Mouse (Mus musculus) cerebral cortex, adult 2 months (tissue): ENCODE measurements around the gene Wdr41.

Experiments used
- WGBS: fragments of 180-500 bp; shearing (Covaris S2); methylation state at CpG from one replicate; pipeline ENCODE4 v1.1.7; 2018; 5-methylcytosine and 5-hydroxymethylcytosine counted together

Wdr41 gene

GRCm38 (mm10) chr13:94976219-94977186, at the start of gene Wdr41:
Wdr41 (plus strand) TSS chr13:94976344.
- 1% methylated on average over 68 of the region's 68 CpGs for WGBS

- WGBS: 76% methylated on average over 3 of the region's 3 CpGs
These were observed 48.1 kb upstream of the Wdr41 start for GRCm38 (mm10) chr13:94928086-94928485.

- 62% methylated on average over 5 of the region's 5 CpGs for WGBS
These were observed 37.7 kb upstream of the Wdr41 start for GRCm38 (mm10) chr13:94938418-94938817.

- WGBS: 79% methylated on average over 5 of the region's 5 CpGs
These were observed 36.0 kb upstream of the Wdr41 start for GRCm38 (mm10) chr13:94940104-94940503.

GRCm38 (mm10) chr13:94941230-94941629, 34.9 kb upstream of the Wdr41 start:
- WGBS: 15% methylated on average over 4 of the region's 4 CpGs

- 72% methylated on average over 6 of the region's 6 CpGs for WGBS
These were observed 20.2 kb upstream of the Wdr41 start for GRCm38 (mm10) chr13:94955941-94956340.

- 51% methylated on average over 1 of the region's 1 CpGs for WGBS
These were observed 18.2 kb upstream of the Wdr41 start for GRCm38 (mm10) chr13:94957965-94958364.

GRCm38 (mm10) chr13:94969992-94970553, 6.1 kb upstream of the Wdr41 start:
- WGBS: 51% methylated on average over 9 of the region's 9 CpGs

- 6% methylated on average over 9 of the region's 9 CpGs for WGBS
These were observed 321 bp upstream of the Wdr41 start for GRCm38 (mm10) chr13:94975828-94976218.

GRCm38 (mm10) chr13:94979081-94979480, 2.9 kb downstream of the Wdr41 start:
- WGBS: 62% methylated on average over 7 of the region's 7 CpGs

- WGBS: 78% methylated on average over 5 of the region's 5 CpGs
These were observed 14.4 kb downstream of the Wdr41 start for GRCm38 (mm10) chr13:94990516-94990915.

- 87% methylated on average over 8 of the region's 8 CpGs for WGBS
These were observed 31.1 kb downstream of the Wdr41 start for GRCm38 (mm10) chr13:95007281-95007680.

- 67% methylated on average over 7 of the region's 7 CpGs for WGBS
These were observed 33.1 kb downstream of the Wdr41 start for GRCm38 (mm10) chr13:95009261-95009660.

GRCm38 (mm10) chr13:95011546-95012257, 35.6 kb downstream of the Wdr41 start:
- WGBS: 88% methylated on average over 7 of the region's 7 CpGs

GRCm38 (mm10) chr13:95017278-95017677, 41.1 kb downstream of the Wdr41 start:
- 91% methylated on average over 6 of the region's 6 CpGs for WGBS

GRCm38 (mm10) chr13:95017916-95018315, 41.8 kb downstream of the Wdr41 start:
- 12% methylated on average over 9 of the region's 9 CpGs for WGBS

GRCm38 (mm10) chr13:95019345-95019744, 43.2 kb downstream of the Wdr41 start:
- WGBS: 74% methylated on average over 6 of the region's 6 CpGs

- WGBS: 89% methylated on average over 6 of the region's 6 CpGs
These were observed 44.1 kb downstream of the Wdr41 start for GRCm38 (mm10) chr13:95020216-95020615.

- WGBS: 59% methylated on average over 6 of the region's 6 CpGs
These were observed 54.7 kb downstream of the Wdr41 start for GRCm38 (mm10) chr13:95030828-95031227.

GRCm38 (mm10) chr13:95032127-95032831, 56.1 kb downstream of the Wdr41 start:
- 58% methylated on average over 17 of the region's 17 CpGs for WGBS

GRCm38 (mm10) chr13:95032973-95033372, 56.8 kb downstream of the Wdr41 start:
- WGBS: 63% methylated on average over 6 of the region's 6 CpGs

- 65% methylated on average over 9 of the region's 9 CpGs for WGBS
These were observed 58.0 kb downstream of the Wdr41 start for GRCm38 (mm10) chr13:95034094-95034493.
